Mouse (Mus musculus) adrenal gland, adult (tissue): Measurements from ENCODE around the gene Fbxo10.

Experiments used
- DNase-seq, 2 experiments: peaks; one replicate each; pipeline ENCODE4 v3.0.0; 2022 to 2023; ENCODE audit warnings: low spot score in 1 of 2; ENCODE audit not compliant: inconsistent age in 2 of 2

Gene Fbxo10

DNA sequence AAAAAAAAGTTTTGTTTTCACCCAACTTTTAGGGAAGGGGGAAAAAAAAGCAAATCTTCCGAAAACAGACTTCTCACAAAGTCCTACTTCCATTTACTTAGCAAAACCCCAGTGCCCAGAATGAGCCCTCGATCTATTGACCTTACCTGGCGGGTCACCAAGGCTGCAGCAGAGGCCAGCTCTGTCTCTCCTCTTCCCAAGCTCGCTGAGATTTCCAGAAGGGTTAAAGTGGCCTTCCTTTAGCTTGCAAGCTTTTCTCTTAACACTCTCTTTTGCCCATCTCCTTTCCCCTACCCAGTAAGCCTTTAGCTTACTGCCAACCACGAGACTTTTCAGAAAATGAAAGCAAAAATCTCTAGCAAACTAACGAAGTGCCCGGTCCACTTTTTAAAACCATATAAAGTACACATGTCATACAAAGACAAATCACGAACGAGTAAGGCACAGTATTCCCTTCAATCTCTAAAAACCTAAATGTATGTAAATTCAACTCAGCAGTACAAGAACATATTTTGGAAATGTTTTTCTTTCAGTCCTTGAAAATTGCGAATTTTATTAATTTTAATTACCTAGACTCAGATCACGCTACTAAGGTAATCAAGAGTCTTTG is 73.5 kb downstream of the Fbxo10 start:
- DNase-seq: peak in 1 of 2 experiments; percentile 74

DNA sequence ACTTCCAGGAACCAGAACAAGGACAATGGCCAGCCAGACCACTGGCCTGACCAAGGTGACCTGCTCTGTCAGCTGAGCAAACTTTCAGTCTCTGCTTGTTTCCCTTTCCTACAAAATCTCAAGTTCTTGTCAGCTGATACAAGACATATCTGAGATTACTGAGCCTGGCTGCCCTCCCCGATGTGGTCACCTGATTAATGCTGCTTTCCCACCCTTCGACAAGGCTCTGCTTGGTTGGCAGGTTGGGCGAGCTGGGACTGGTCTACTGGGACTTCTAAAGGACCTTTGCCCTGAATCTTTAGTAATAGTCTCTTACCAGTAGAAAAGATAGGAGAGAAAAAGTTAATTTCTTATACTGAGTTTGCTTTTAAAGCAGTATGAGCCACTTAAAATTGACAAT is 79.0 kb downstream of the Fbxo10 start:
- DNase-seq: peak in 1 of 2 experiments; percentile 62

DNA sequence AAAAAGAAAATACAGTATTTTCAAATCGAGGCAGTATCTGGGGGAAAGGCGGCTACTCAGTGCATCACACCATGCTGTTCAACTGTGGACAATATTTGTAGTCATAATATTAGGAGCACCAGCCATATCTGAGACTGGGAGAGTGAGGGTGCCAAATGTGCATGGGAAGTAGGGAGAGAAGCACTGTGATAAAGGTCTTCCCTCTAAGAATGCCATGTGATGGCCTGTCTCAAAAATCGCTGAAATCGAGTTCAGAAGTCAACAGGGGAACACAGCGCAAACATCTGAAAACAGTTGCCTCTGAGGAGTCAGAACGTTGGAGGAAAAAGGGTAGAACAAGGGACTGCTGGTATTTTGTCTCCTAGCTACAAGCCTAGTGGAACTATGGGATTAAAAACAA is 84.4 kb downstream of the Fbxo10 start:
- no peak for DNase-seq

DNA sequence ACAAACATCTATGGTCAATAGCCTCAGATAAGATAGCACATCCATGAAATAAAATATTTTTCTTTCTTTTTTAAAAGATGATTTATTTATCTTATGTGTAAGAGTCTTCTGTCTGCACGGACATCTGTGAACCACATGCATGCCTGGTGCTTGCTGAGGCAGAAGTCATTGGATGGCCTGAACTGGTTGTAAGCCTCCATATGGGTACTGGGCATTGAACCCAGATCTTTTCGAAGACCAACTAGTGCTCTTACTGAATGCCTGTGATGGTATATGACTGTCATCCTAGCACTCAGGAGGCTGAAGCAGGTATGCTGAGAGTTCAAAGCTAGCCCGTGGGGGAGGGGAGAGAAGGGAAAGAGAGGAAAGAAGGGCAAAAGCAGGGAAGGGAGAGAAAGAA is 86.3 kb downstream of the Fbxo10 start:
- DNase-seq: no peak

DNA sequence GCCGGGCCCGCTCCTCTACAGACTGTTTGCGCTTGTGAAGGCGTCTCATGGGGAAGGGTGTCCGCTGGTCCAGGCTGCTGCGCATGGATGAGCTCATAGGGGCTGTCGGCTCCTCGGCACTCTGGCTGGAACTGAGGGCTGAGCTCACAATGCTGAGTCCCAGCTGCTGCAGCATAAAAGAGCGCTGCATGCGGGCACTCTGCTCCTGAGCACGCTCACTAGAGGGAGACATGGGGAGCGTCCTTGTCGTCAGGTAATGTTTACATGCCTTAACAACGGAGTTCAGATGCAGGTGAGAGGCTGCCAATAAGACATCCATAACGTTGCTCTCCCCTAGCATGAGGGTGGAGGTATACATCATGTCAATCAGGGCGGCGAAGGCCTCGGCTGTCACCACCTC is 89.6 kb downstream of the Fbxo10 start:
- peak in 1 of 2 experiments; percentile 14 for DNase-seq

DNA sequence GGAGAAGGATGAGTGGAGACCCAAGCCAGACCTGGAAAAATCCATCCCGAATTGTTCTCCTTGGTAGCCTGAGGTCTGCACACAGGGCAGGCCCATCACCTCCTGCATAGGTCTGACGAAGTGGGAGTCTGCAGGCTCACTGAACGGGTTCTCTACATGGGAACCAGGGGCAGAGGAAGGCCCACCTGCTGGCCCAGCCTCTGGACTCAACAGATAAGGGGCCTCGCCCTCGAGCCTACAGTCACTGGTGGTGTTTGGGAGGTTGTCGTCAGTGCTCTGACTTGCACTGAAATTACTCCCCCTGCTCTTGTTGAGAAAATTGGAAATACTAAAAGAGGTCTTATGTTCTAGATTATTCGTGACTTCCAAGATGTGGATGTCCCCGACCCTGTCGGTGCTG is 90.6 kb downstream of the Fbxo10 start:
- peak in 1 of 2 experiments; percentile 4 for DNase-seq

DNA sequence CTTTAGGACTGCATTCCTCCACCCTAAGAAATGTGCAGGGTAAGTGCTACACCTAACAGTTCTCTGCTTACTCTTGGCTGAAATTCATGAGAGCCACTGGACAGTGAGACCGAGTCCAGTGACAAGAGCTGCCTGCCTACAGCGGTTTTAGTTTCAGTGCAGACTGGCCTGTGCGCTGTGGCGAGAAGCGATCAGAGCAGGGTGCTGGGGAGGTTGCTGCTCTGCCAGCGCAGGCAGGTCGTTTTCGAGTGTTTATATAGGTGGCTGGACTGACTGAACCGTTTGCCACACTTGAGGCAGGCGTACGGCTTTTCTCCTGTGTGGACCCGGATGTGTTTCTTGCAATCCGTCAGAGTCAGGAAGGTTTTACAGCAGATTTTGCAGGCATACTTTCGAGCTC is 91.2 kb downstream of the Fbxo10 start:
- peak; percentile 11 to 46 for DNase-seq

DNA sequence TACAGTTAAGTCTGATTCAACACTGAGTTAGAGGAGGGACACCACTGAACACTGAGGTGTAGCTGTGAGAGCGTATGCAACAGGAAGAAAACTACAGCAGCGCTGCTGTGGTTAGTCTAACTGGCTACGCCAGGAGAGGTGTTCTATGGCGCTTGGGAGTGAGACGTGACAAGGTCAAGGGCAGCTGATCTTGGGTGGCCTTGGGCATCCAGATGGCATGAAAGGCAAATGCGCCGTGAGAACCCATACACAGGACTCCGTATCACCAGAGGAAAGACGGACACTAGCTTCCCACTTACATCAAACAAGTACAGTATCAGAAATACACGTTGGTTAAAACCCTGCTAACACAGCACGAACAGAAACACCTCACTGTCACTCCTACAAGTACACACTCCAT is 92.1 kb downstream of the Fbxo10 start:
- peak; percentile 52 to 79 for DNase-seq

DNA sequence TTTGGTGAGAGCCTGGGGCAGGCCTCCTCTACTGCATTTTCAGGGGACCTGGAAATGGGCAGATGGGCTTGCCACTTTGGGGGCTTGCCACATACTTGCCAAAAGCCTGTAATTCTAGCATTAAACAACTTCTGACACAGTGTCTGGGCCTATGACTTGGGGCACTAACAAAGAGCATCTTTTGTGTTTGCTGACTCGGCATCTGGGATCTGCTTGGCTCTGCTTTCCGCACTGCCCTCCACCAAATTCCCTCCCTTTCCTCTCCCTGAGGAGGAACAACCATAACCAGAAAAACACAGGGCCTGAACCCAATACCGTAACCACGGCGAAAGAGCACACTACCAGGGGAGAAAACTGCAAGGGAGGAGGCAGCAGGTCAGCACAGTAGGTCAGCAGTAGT is 93.8 kb downstream of the Fbxo10 start:
- peak in 1 of 2 experiments; percentile 22 for DNase-seq
